Mouse (Mus musculus): ENCODE measurements around the gene Kif13a. TPM values are rescaled to one million over a fixed set of nuclear protein-coding genes. Genes with fewer than 3 reads are reported as not detected.

Gene Kif13a
- polyA plus RNA-seq, 1 experiment from 2014 or later, result 17.8 TPM

GRCm38 (mm10) chr13:46863169-46863748 is 66.4 kb downstream of the Kif13a start:
- Histone ChIP-seq H3K27me3 (ENCODE audit: control insufficient read depth, insufficient read depth, low read length) (no peaks in the 10 kb centered on the region), H3K9ac (ENCODE audit: low read length) (no peak overlapping the region), H3K4me3 (ENCODE audit: low read length) (no peak overlapping the region), H3K9me3 (replicated peaks; ENCODE audit: control insufficient read depth, low read length) (no peaks in the 10 kb centered on the region), H3K4me2 (ENCODE audit: low read depth, low read length) (no peak overlapping the region), H3K27ac (ENCODE audit: low read length) (no peak overlapping the region), H3K4me1 (ENCODE audit: control insufficient read depth, insufficient read depth, low read length) (peaks cover 3% of the 10 kb centered on the region; the same call in 1 of the 2 replicates), H3K36me3 (ENCODE audit: control insufficient read depth, insufficient read depth) (peaks cover 6% of the 10 kb centered on the region; the same call in 1 of the 2 replicates)
- WGBS, result 62% methylated on average over 3 of the region's 3 CpGs
- no peak for ATAC-seq (replicated peaks; ENCODE audit: extremely low read depth, insufficient read depth, low FRiP score)

- Histone ChIP-seq H3K4me2 (ENCODE audit: low read depth, low read length) (no peak overlapping the region), H3K9ac (ENCODE audit: low read length) (no peak overlapping the region)
Measured at GRCm38 (mm10) chr13:46859876-46860275, 69.8 kb downstream of the Kif13a start.

GRCm38 (mm10) chr13:46859173-46859572 is 70.5 kb downstream of the Kif13a start:
- Histone ChIP-seq H3K9ac (ENCODE audit: low read length) (no peak overlapping the region), H3K4me2 (ENCODE audit: low read depth, low read length) (no peak overlapping the region), H3K36me3 (ENCODE audit: control insufficient read depth, insufficient read depth) (peaks cover under 1% of the 10 kb centered on the region; the same call in 1 of the 2 replicates), H3K27ac (ENCODE audit: low read length) (no peak overlapping the region), H3K4me3 (ENCODE audit: low read length) (no peak overlapping the region), H3K4me1 (ENCODE audit: control insufficient read depth, insufficient read depth, low read length) (peaks cover 3% of the 10 kb centered on the region; the same call in 1 of the 2 replicates), H3K9me3 (replicated peaks; ENCODE audit: control insufficient read depth, low read length) (no peaks in the 10 kb centered on the region), H3K27me3 (ENCODE audit: control insufficient read depth, insufficient read depth, low read length) (no peaks in the 10 kb centered on the region)
- ATAC-seq (replicated peaks; ENCODE audit: extremely low read depth, insufficient read depth, low FRiP score), result no peak
- 85% methylated on average over 2 of the region's 2 CpGs for WGBS

More at GRCm38 (mm10) chr13:46859876-46860275, 69.8 kb downstream of the Kif13a start:
- WGBS, result 90% methylated on average over 2 of the region's 2 CpGs
- H3K27me3 ChIP-seq (ENCODE audit: control insufficient read depth, insufficient read depth, low read length), result no peaks in the 10 kb centered on the region
- H3K4me3 ChIP-seq (ENCODE audit: low read length), result no peak overlapping the region
- peaks cover 3% of the 10 kb centered on the region; the same call in 1 of the 2 replicates for H3K4me1 ChIP-seq (ENCODE audit: control insufficient read depth, insufficient read depth, low read length)
- H3K27ac ChIP-seq (ENCODE audit: low read length), result no peak overlapping the region
- H3K36me3 ChIP-seq (ENCODE audit: control insufficient read depth, insufficient read depth), result peaks cover 6% of the 10 kb centered on the region; the same call in 1 of the 2 replicates
- no peaks in the 10 kb centered on the region for H3K9me3 ChIP-seq (replicated peaks; ENCODE audit: control insufficient read depth, low read length)
- ATAC-seq (replicated peaks; ENCODE audit: extremely low read depth, insufficient read depth, low FRiP score), result no peak

GRCm38 (mm10) chr13:46858835-46859152 is 70.9 kb downstream of the Kif13a start:
- Histone ChIP-seq H3K27me3 (ENCODE audit: control insufficient read depth, insufficient read depth, low read length) (no peaks in the 10 kb centered on the region), H3K9me3 (replicated peaks; ENCODE audit: control insufficient read depth, low read length) (no peaks in the 10 kb centered on the region), H3K4me2 (ENCODE audit: low read depth, low read length) (no peak overlapping the region), H3K4me1 (ENCODE audit: control insufficient read depth, insufficient read depth, low read length) (peaks cover 3% of the 10 kb centered on the region; the same call in 1 of the 2 replicates), H3K4me3 (ENCODE audit: low read length) (no peak overlapping the region), H3K27ac (ENCODE audit: low read length) (no peak overlapping the region), H3K9ac (ENCODE audit: low read length) (no peak overlapping the region), H3K36me3 (ENCODE audit: control insufficient read depth, insufficient read depth) (no peaks in the 10 kb centered on the region)
- WGBS, result 44% methylated on average over 8 of the region's 8 CpGs
- ATAC-seq (replicated peaks; ENCODE audit: extremely low read depth, insufficient read depth, low FRiP score), result no peak

GRCm38 (mm10) chr13:46858143-46858834 is 71.4 kb downstream of the Kif13a start:
- Histone ChIP-seq H3K9ac (ENCODE audit: low read length) (no peak overlapping the region), H3K27ac (ENCODE audit: low read length) (no peak overlapping the region), H3K4me1 (ENCODE audit: control insufficient read depth, insufficient read depth, low read length) (peaks cover 3% of the 10 kb centered on the region; the same call in 1 of the 2 replicates), H3K27me3 (ENCODE audit: control insufficient read depth, insufficient read depth, low read length) (no peaks in the 10 kb centered on the region), H3K4me3 (ENCODE audit: low read length) (no peak overlapping the region), H3K4me2 (ENCODE audit: low read depth, low read length) (no peak overlapping the region), H3K36me3 (ENCODE audit: control insufficient read depth, insufficient read depth) (no peaks in the 10 kb centered on the region), H3K9me3 (replicated peaks; ENCODE audit: control insufficient read depth, low read length) (no peaks in the 10 kb centered on the region)
- WGBS, result 92% methylated on average over 8 of the region's 8 CpGs
- ATAC-seq (replicated peaks; ENCODE audit: extremely low read depth, insufficient read depth, low FRiP score), result no peak

GRCm38 (mm10) chr13:46854456-46854855 is 75.2 kb downstream of the Kif13a start:
- ATAC-seq (replicated peaks; ENCODE audit: extremely low read depth, insufficient read depth, low FRiP score), result no peak
- Histone ChIP-seq H3K4me3 (ENCODE audit: low read length) (no peak overlapping the region), H3K9ac (ENCODE audit: low read length) (no peak overlapping the region), H3K4me2 (ENCODE audit: low read depth, low read length) (no peak overlapping the region), H3K9me3 (replicated peaks; ENCODE audit: control insufficient read depth, low read length) (no peaks in the 10 kb centered on the region), H3K27ac (ENCODE audit: low read length) (no peak overlapping the region), H3K27me3 (ENCODE audit: control insufficient read depth, insufficient read depth, low read length) (no peaks in the 10 kb centered on the region), H3K36me3 (ENCODE audit: control insufficient read depth, insufficient read depth) (no peaks in the 10 kb centered on the region), H3K4me1 (ENCODE audit: control insufficient read depth, insufficient read depth, low read length) (peaks cover 3% of the 10 kb centered on the region; the same call in 1 of the 2 replicates)
- WGBS, result 89% methylated on average over 5 of the region's 5 CpGs

GRCm38 (mm10) chr13:46852470-46852869 is 77.2 kb downstream of the Kif13a start:
- no peak overlapping the region for H3K9ac ChIP-seq (ENCODE audit: low read length)
- H3K27ac ChIP-seq (ENCODE audit: low read length), result no peak overlapping the region
- H3K4me1 ChIP-seq (ENCODE audit: control insufficient read depth, insufficient read depth, low read length), result no peaks in the 10 kb centered on the region
- no peak overlapping the region for H3K4me2 ChIP-seq (ENCODE audit: low read depth, low read length)
- H3K4me3 ChIP-seq (ENCODE audit: low read length), result no peak overlapping the region
- no peaks in the 10 kb centered on the region for H3K9me3 ChIP-seq (replicated peaks; ENCODE audit: control insufficient read depth, low read length)
- 95% methylated on average over 4 of the region's 4 CpGs for WGBS
- no peaks in the 10 kb centered on the region; the same call in 1 of the 2 replicates for H3K36me3 ChIP-seq (ENCODE audit: control insufficient read depth, insufficient read depth)
- no peak for ATAC-seq (replicated peaks; ENCODE audit: extremely low read depth, insufficient read depth, low FRiP score)
- no peaks in the 10 kb centered on the region for H3K27me3 ChIP-seq (ENCODE audit: control insufficient read depth, insufficient read depth, low read length)

- ATAC-seq (replicated peaks; ENCODE audit: extremely low read depth, insufficient read depth, low FRiP score), result no peak
- 73% methylated on average over 9 of the region's 9 CpGs for WGBS
- peaks cover 18% of the 10 kb centered on the region for H3K4me1 ChIP-seq (ENCODE audit: control insufficient read depth, insufficient read depth, low read length)
- H3K36me3 ChIP-seq (ENCODE audit: control insufficient read depth, insufficient read depth), result no peaks in the 10 kb centered on the region; the same call in 1 of the 2 replicates
- no peak overlapping the region for H3K4me3 ChIP-seq (ENCODE audit: low read length)
- no peak overlapping the region for H3K27ac ChIP-seq (ENCODE audit: low read length)
- no peak overlapping the region for H3K9ac ChIP-seq (ENCODE audit: low read length)
- H3K27me3 ChIP-seq (ENCODE audit: control insufficient read depth, insufficient read depth, low read length), result no peaks in the 10 kb centered on the region
- no peak overlapping the region for H3K4me2 ChIP-seq (ENCODE audit: low read depth, low read length)
- H3K9me3 ChIP-seq (replicated peaks; ENCODE audit: control insufficient read depth, low read length), result no peaks in the 10 kb centered on the region
Measured at GRCm38 (mm10) chr13:46845456-46845855, 84.2 kb downstream of the Kif13a start.

- no peaks in the 10 kb centered on the region; the same call in 1 of the 2 replicates for H3K36me3 ChIP-seq (ENCODE audit: control insufficient read depth, insufficient read depth)
- ATAC-seq (replicated peaks; ENCODE audit: extremely low read depth, insufficient read depth, low FRiP score), result no peak
- H3K27me3 ChIP-seq (ENCODE audit: control insufficient read depth, insufficient read depth, low read length), result no peaks in the 10 kb centered on the region
- no peak overlapping the region for H3K27ac ChIP-seq (ENCODE audit: low read length)
- 80% methylated on average over 12 of the region's 12 CpGs for WGBS
- H3K4me2 ChIP-seq (ENCODE audit: low read depth, low read length), result no peak overlapping the region
- no peaks in the 10 kb centered on the region for H3K9me3 ChIP-seq (replicated peaks; ENCODE audit: control insufficient read depth, low read length)
- no peak overlapping the region for H3K9ac ChIP-seq (ENCODE audit: low read length)
- no peak overlapping the region for H3K4me3 ChIP-seq (ENCODE audit: low read length)
- H3K4me1 ChIP-seq (ENCODE audit: control insufficient read depth, insufficient read depth, low read length), result peaks cover 18% of the 10 kb centered on the region
Measured at GRCm38 (mm10) chr13:46844561-46845235, 85.0 kb downstream of the Kif13a start.
